Mouse (Mus musculus) C2C12 (cell line): Measurements from ENCODE around the gene Psenen. TPM values are rescaled to one million over a fixed set of nuclear protein-coding genes. Genes with fewer than 3 reads are reported as not detected.

Source experiments
- H3K27me3 ChIP-seq: one replicate; pipeline ENCODE4 v1.6.1; 2011; ENCODE audit not compliant: control insufficient read depth, insufficient read depth, insufficient read length
- H3K36me3 ChIP-seq: one replicate; pipeline ENCODE4 v1.6.1; 2011; ENCODE audit not compliant: control insufficient read depth, insufficient read depth
- H3K4me3 ChIP-seq: one replicate; pipeline ENCODE4 v1.5.1; 2011; ENCODE audit warnings: mild to moderate bottlenecking, control low read depth; ENCODE audit not compliant: poor library complexity, insufficient read depth, severe bottlenecking
- H3K79me2 ChIP-seq: one replicate; pipeline ENCODE4 v1.6.1; 2011; ENCODE audit not compliant: control insufficient read depth, insufficient read depth
- H3K79me3 ChIP-seq: one replicate; pipeline ENCODE4 v1.6.1; 2011; ENCODE audit warnings: low read depth, control low read depth
- H3ac ChIP-seq: one replicate; pipeline ENCODE3; 2011; ENCODE audit warnings: low read depth; ENCODE audit not compliant: control insufficient read depth, insufficient read length
- CEBPB ChIP-seq: IDR thresholded peaks from one replicate; pipeline ENCODE4 v1.6.1; 2011; ENCODE audit warnings: low read depth, mild to moderate bottlenecking, control low read depth, moderate library complexity
- CTCF ChIP-seq: IDR thresholded peaks from one replicate; pipeline ENCODE4 v1.5.1; 2011; ENCODE audit not compliant: control insufficient read depth, insufficient read depth, insufficient read length
- FOSL1 ChIP-seq: IDR thresholded peaks from one replicate; pipeline ENCODE4 v1.8.0; 2011; ENCODE audit warnings: mild to moderate bottlenecking, low read length; ENCODE audit not compliant: poor library complexity, insufficient read depth, severe bottlenecking
- MAX ChIP-seq: IDR thresholded peaks from one replicate; pipeline ENCODE4 v1.6.1; 2011; ENCODE audit warnings: mild to moderate bottlenecking, control low read depth
- MYOD1 ChIP-seq: IDR thresholded peaks from one replicate; pipeline ENCODE4 v1.6.1; 2011; ENCODE audit warnings: low read depth; ENCODE audit not compliant: control insufficient read depth, insufficient read length
- MYOG ChIP-seq: IDR thresholded peaks from one replicate; pipeline ENCODE4 v1.6.1; 2011; ENCODE audit not compliant: control insufficient read depth, insufficient read length; ENCODE audit errors: extremely low read depth
- USF1 ChIP-seq: IDR thresholded peaks from one replicate; pipeline ENCODE4 v1.6.1; 2011; ENCODE audit warnings: low read depth, mild to moderate bottlenecking, control low read depth, moderate library complexity
- polyA plus RNA-seq: library from polyadenylated mRNA; unstranded; fragments of >200 nt; fragmentation: generic; extraction: Trizol; gene quantifications from one replicate; pipeline ENCODE4 v1.2.1, GENCODE M21; 2012; ENCODE audit warnings: missing spikeins

Gene Psenen
- polyA plus RNA-seq, 1 experiment = 173 TPM

GRCm38 (mm10) chr7:30552102-30553020 lies 11.1 kb downstream of the Psenen start, which contains the start of the genes Hspb6 and Proser3:
Gene Hspb6 (plus strand): TSS chr7:30552178.
Gene Proser3 (minus strand): TSS chr7:30552299.
- no peak for TF ChIP-seq CEBPB
- Histone ChIP-seq H3K27me3 (no peaks in the 10 kb centered on the region), H3K4me3 (peak within 1 kb of the TSS; percentile 50), H3ac (peak within 1 kb of the TSS; percentile 71), H3K79me3 (no peaks in the 10 kb centered on the region), H3K36me3 (peaks cover 7% of the 10 kb centered on the region), H3K79me2 (peaks cover 8% of the 10 kb centered on the region)

DNA sequence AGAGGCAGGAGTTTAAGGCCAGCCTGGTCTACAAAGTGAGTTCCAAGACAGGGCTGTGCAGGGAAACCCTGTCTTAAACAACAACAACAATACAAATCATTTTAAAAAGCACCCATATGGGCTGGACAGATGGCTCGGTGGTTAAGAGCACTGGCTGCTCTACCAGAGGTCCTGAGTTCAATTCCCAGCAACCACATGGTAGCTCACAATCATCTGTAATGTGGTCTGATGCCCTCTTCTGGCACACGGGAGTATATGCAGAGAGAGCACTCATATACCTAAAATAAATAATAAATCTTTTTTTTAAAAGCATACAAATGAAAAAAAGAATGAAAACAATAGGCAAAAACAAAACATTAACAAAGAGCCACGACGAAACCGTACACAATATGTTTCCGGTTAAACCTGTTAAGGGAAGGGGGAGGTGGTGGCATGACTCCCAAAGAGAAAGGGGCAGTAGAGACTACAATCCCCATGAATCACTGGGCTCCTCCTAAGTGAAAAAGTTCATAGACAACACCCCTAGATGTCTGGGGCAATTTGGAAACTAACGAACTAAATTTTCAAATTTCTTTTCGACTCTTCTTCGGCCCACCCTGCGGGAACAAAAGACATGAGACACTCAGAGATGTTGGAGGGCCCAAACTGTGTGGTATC lies 11.9 kb downstream of the Psenen start:
- TF ChIP-seq FOSL1 = no peak
- no peak for TF ChIP-seq CTCF
- TF ChIP-seq MAX = no peak
- TF ChIP-seq CEBPB = no peak
- TF ChIP-seq MYOG = no peak
- no peak for TF ChIP-seq MYOD1
- no peak for TF ChIP-seq USF1
- Histone ChIP-seq H3K4me3 (peak overlapping the region; percentile 50), H3K27me3 (no peaks in the 10 kb centered on the region), H3K36me3 (peaks cover 7% of the 10 kb centered on the region), H3K79me2 (peaks cover 8% of the 10 kb centered on the region), H3K79me3 (no peaks in the 10 kb centered on the region), H3ac (peak overlapping the region; percentile 53)

- TF ChIP-seq MAX (no peak), FOSL1 (no peak), MYOG (no peak)
- no peaks in the 10 kb centered on the region for H3K79me3 ChIP-seq
- H3ac ChIP-seq = no peak overlapping the region
- no peaks in the 10 kb centered on the region for H3K27me3 ChIP-seq
- H3K4me3 ChIP-seq = no peak overlapping the region
- H3K79me2 ChIP-seq = peaks cover 8% of the 10 kb centered on the region
- peaks cover 4% of the 10 kb centered on the region for H3K36me3 ChIP-seq
These were observed 12.8 kb downstream of the Psenen start for GRCm38 (mm10) chr7:30550603-30551002.

DNA sequence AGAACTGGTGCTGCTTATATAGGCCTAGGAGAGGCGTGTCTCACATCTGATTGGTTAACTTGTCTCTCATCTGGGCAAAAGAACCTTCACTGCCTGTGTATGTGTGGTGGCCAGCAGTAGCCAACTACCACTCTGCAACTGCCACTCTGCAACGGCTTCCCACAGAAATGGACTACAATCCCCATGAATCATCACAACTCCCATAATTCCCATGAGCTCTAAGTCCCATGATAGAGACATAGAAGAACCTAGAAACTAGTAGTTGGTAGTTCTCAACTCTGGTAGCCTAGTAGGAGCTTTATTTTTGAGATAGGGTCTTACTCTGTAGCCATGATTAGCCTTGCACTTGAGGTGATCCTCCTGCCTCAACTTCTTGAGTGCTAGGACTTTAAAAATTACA lies 13.5 kb downstream of the Psenen start:
- Histone ChIP-seq H3K36me3 (peaks cover 4% of the 10 kb centered on the region), H3K27me3 (no peaks in the 10 kb centered on the region)

GRCm38 (mm10) chr7:30544327-30544726 lies 19.1 kb downstream of the Psenen start:
- Histone ChIP-seq H3K36me3 (no peaks in the 10 kb centered on the region), H3K27me3 (no peaks in the 10 kb centered on the region), H3ac (no peak overlapping the region), H3K4me3 (no peak overlapping the region), H3K79me3 (no peaks in the 10 kb centered on the region), H3K79me2 (no peaks in the 10 kb centered on the region)
- TF ChIP-seq CTCF (no peak), MAX (no peak), FOSL1 (no peak), MYOD1 (no peak), MYOG (no peak), USF1 (no peak), CEBPB (no peak)

More for the DNA sequence above, 13.5 kb downstream of the Psenen start:
- H3K79me2 ChIP-seq = peaks cover 8% of the 10 kb centered on the region
- no peaks in the 10 kb centered on the region for H3K79me3 ChIP-seq
- TF ChIP-seq CEBPB (no peak), FOSL1 (no peak), CTCF (no peak), USF1 (no peak), MYOG (no peak)
- no peak overlapping the region for H3ac ChIP-seq
- H3K4me3 ChIP-seq = no peak overlapping the region

GRCm38 (mm10) chr7:30540572-30540971 lies 22.9 kb downstream of the Psenen start:
- Histone ChIP-seq H3ac (no peak overlapping the region), H3K36me3 (no peaks in the 10 kb centered on the region), H3K27me3 (no peaks in the 10 kb centered on the region), H3K79me3 (no peaks in the 10 kb centered on the region), H3K79me2 (no peaks in the 10 kb centered on the region), H3K4me3 (no peak overlapping the region)
- TF ChIP-seq MYOG (no peak), CEBPB (no peak), FOSL1 (no peak), MYOD1 (no peak), CTCF (no peak)
